Mouse (Mus musculus) urinary bladder, postnatal 0 days (tissue): ENCODE data around the gene Glra3. TPM values are rescaled to one million over a fixed set of nuclear protein-coding genes. Genes with fewer than 3 reads are reported as not detected.

ENCODE experiments used
- polyA plus RNA-seq: library from polyadenylated mRNA; unstranded; fragments of >200 nt; fragmentation: Nextera tagmentation; extraction: Ambion mirVana; gene quantifications from 2 replicates; pipeline ENCODE4 v1.2.1, GENCODE M21; 2015

Glra3 gene
- not detected in 2 replicates for polyA plus RNA-seq

DNA sequence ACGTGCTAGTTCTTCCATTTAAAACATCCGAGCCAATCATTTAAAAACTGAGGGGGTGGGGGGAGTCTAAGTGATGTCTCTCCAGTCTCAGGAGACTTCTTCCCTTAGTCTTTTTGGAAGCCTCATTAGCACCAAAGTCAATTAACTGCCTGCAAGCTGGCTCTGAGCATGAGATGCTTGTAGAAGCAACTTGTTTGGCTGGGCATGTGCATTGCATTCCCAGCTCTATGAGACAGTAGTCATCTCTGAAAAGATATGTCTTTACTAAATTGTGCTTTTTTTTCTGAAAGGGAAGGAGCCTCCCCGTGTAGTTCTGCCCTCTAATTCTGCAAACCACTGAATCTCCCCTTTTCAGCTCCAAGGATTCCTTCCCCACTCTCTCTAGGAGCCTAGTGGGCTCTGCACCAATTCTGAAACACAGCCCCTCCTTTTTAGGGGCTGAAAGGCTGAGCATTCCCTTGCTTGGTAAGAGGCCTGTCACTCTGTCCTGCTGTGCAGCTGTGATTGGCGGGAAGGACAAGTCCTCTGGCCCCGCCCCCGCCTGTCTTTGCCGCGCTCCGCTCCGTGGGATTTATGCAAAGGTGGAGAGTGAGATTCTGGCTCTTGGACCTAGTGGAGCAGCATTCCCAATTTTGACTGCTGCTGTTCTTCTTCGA is at the start of gene Glra3:
TSS of gene Glra3 (plus strand) at position 591 of the 656 bp plus-strand sequence.

DNA sequence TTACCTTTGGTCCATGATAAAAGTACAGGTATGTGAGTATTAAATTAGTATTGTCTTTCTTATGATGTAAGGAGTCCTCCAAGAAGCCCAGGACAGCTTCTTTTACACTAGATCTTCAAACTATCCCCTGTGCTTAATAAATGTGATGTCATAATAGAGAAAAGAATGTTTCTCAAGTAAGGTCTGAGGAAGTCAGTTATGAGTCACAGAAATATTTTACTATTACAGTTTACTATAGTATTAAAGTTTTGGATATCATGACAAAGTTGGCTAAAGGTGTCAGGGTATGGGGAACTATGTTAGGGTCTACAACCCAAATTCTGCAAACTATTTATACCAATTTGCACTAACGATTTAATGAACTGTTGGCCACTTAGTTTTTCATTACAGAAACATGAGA is 33.4 kb upstream of the Glra3 start, which contains the start of gene Adam29:
TSS of gene Adam29 (minus strand) at position 101 of the 400 bp plus-strand sequence.

Other genes starting within 250 kb of the Glra3 start
- gene Adam29, start 33.5 kb upstream of the Glra3 start, polyA plus RNA-seq, result not detected in 2 replicates